Mouse (Mus musculus): ENCODE results near the gene Dennd1a. TPM values are rescaled to one million over a fixed set of nuclear protein-coding genes. Genes with fewer than 3 reads are reported as not detected.

Dennd1a gene
- polyA plus RNA-seq, 1 experiment from 2014 or later = 8.6 TPM

- no peaks in the 10 kb centered on the region for H3K9me3 ChIP-seq (replicated peaks; ENCODE audit: control insufficient read depth, low read length)
- no peaks in the 10 kb centered on the region for H3K27me3 ChIP-seq (ENCODE audit: control insufficient read depth, insufficient read depth, low read length)
- no peak overlapping the region for H3K27ac ChIP-seq (replicated peaks; ENCODE audit: low read depth, low read length)
- no peak for ATAC-seq (replicated peaks; ENCODE audit: insufficient number of reproducible peaks, low FRiP score, low TSS enrichment, low read depth)
- no peaks in the 10 kb centered on the region for H3K36me3 ChIP-seq (replicated peaks; ENCODE audit: control insufficient read depth, insufficient read depth, low read depth, low read length)
- no peak overlapping the region for H3K4me3 ChIP-seq (ENCODE audit: low read depth, low read length)
- H3K4me2 ChIP-seq (ENCODE audit: low read depth, low read length) = no peak overlapping the region
- H3K9ac ChIP-seq (replicated peaks; ENCODE audit: low read length) = no peak overlapping the region
- no peaks in the 10 kb centered on the region for H3K4me1 ChIP-seq (ENCODE audit: control insufficient read depth, insufficient read depth, low read length)
- DNase-seq (ENCODE audit: low spot score) = no peak
- WGBS = 63% methylated on average over 1 of the region's 1 CpGs
Measured at GRCm38 (mm10) chr2:38161484-38161883, 125.7 kb downstream of the Dennd1a start.

- H3K27ac ChIP-seq (replicated peaks; ENCODE audit: low read depth, low read length) = no peak overlapping the region
- H3K9ac ChIP-seq (replicated peaks; ENCODE audit: low read length) = no peak overlapping the region
- H3K4me3 ChIP-seq (ENCODE audit: low read depth, low read length) = no peak overlapping the region
- no peak for ATAC-seq (replicated peaks; ENCODE audit: insufficient number of reproducible peaks, low FRiP score, low TSS enrichment, low read depth)
- no peaks in the 10 kb centered on the region for H3K9me3 ChIP-seq (replicated peaks; ENCODE audit: control insufficient read depth, low read length)
- DNase-seq (ENCODE audit: low spot score) = no peak
- H3K4me1 ChIP-seq (ENCODE audit: control insufficient read depth, insufficient read depth, low read length) = no peaks in the 10 kb centered on the region
- no peak overlapping the region for H3K4me2 ChIP-seq (ENCODE audit: low read depth, low read length)
- H3K27me3 ChIP-seq (ENCODE audit: control insufficient read depth, insufficient read depth, low read length) = no peaks in the 10 kb centered on the region
- WGBS = 91% methylated on average over 1 of the region's 1 CpGs
- no peaks in the 10 kb centered on the region for H3K36me3 ChIP-seq (replicated peaks; ENCODE audit: control insufficient read depth, insufficient read depth, low read depth, low read length)
Measured at GRCm38 (mm10) chr2:38159736-38160135, 127.5 kb downstream of the Dennd1a start.

- no peak for ATAC-seq (replicated peaks; ENCODE audit: insufficient number of reproducible peaks, low FRiP score, low TSS enrichment, low read depth)
- H3K4me1 ChIP-seq (ENCODE audit: control insufficient read depth, insufficient read depth, low read length) = no peaks in the 10 kb centered on the region
- no peak overlapping the region for H3K4me3 ChIP-seq (ENCODE audit: low read depth, low read length)
- H3K36me3 ChIP-seq (replicated peaks; ENCODE audit: control insufficient read depth, insufficient read depth, low read depth, low read length) = no peaks in the 10 kb centered on the region
- H3K27me3 ChIP-seq (ENCODE audit: control insufficient read depth, insufficient read depth, low read length) = no peaks in the 10 kb centered on the region
- DNase-seq (ENCODE audit: low spot score) = no peak
- WGBS = 70% methylated on average over 1 of the region's 1 CpGs
- no peak overlapping the region for H3K4me2 ChIP-seq (ENCODE audit: low read depth, low read length)
- H3K27ac ChIP-seq (replicated peaks; ENCODE audit: low read depth, low read length) = no peak overlapping the region
- H3K9me3 ChIP-seq (replicated peaks; ENCODE audit: control insufficient read depth, low read length) = no peaks in the 10 kb centered on the region
- H3K9ac ChIP-seq (replicated peaks; ENCODE audit: low read length) = no peak overlapping the region
Measured at GRCm38 (mm10) chr2:38157002-38157401, 130.2 kb downstream of the Dennd1a start.

GRCm38 (mm10) chr2:38156001-38156400 is 131.2 kb downstream of the Dennd1a start:
- ATAC-seq (replicated peaks; ENCODE audit: insufficient number of reproducible peaks, low FRiP score, low TSS enrichment, low read depth) (no peak), DNase-seq (ENCODE audit: low spot score) (no peak)
- Histone ChIP-seq H3K4me1 (ENCODE audit: control insufficient read depth, insufficient read depth, low read length) (no peaks in the 10 kb centered on the region), H3K36me3 (replicated peaks; ENCODE audit: control insufficient read depth, insufficient read depth, low read depth, low read length) (no peaks in the 10 kb centered on the region), H3K27me3 (ENCODE audit: control insufficient read depth, insufficient read depth, low read length) (no peaks in the 10 kb centered on the region), H3K9ac (replicated peaks; ENCODE audit: low read length) (no peak overlapping the region), H3K4me2 (ENCODE audit: low read depth, low read length) (no peak overlapping the region), H3K9me3 (replicated peaks; ENCODE audit: control insufficient read depth, low read length) (no peaks in the 10 kb centered on the region), H3K27ac (replicated peaks; ENCODE audit: low read depth, low read length) (no peak overlapping the region), H3K4me3 (ENCODE audit: low read depth, low read length) (no peak overlapping the region)
- WGBS = 59% methylated on average over 2 of the region's 2 CpGs

GRCm38 (mm10) chr2:38144831-38145230 is 142.4 kb downstream of the Dennd1a start:
- DNase-seq (ENCODE audit: low spot score) (no peak), ATAC-seq (replicated peaks; ENCODE audit: insufficient number of reproducible peaks, low FRiP score, low TSS enrichment, low read depth) (no peak)
- Histone ChIP-seq H3K27ac (replicated peaks; ENCODE audit: low read depth, low read length) (no peak overlapping the region), H3K9me3 (replicated peaks; ENCODE audit: control insufficient read depth, low read length) (no peaks in the 10 kb centered on the region), H3K4me1 (ENCODE audit: control insufficient read depth, insufficient read depth, low read length) (no peaks in the 10 kb centered on the region), H3K36me3 (replicated peaks; ENCODE audit: control insufficient read depth, insufficient read depth, low read depth, low read length) (no peaks in the 10 kb centered on the region), H3K9ac (replicated peaks; ENCODE audit: low read length) (no peak overlapping the region), H3K27me3 (ENCODE audit: control insufficient read depth, insufficient read depth, low read length) (no peaks in the 10 kb centered on the region), H3K4me3 (ENCODE audit: low read depth, low read length) (no peak overlapping the region), H3K4me2 (ENCODE audit: low read depth, low read length) (no peak overlapping the region)

- H3K9ac ChIP-seq (replicated peaks; ENCODE audit: low read length) = no peak overlapping the region
- H3K27me3 ChIP-seq (ENCODE audit: control insufficient read depth, insufficient read depth, low read length) = no peaks in the 10 kb centered on the region
- H3K4me1 ChIP-seq (ENCODE audit: control insufficient read depth, insufficient read depth, low read length) = no peaks in the 10 kb centered on the region
- no peaks in the 10 kb centered on the region for H3K9me3 ChIP-seq (replicated peaks; ENCODE audit: control insufficient read depth, low read length)
- ATAC-seq (replicated peaks; ENCODE audit: insufficient number of reproducible peaks, low FRiP score, low TSS enrichment, low read depth) (no peak; the same call in 1 of the 2 replicates), DNase-seq (ENCODE audit: low spot score) (peak; percentile 38)
- no peak overlapping the region for H3K4me3 ChIP-seq (ENCODE audit: low read depth, low read length)
- no peak overlapping the region for H3K27ac ChIP-seq (replicated peaks; ENCODE audit: low read depth, low read length)
- H3K4me2 ChIP-seq (ENCODE audit: low read depth, low read length) = no peak overlapping the region
- H3K36me3 ChIP-seq (replicated peaks; ENCODE audit: control insufficient read depth, insufficient read depth, low read depth, low read length) = no peaks in the 10 kb centered on the region
- WGBS = 36% methylated on average over 8 of the region's 8 CpGs
Measured at GRCm38 (mm10) chr2:38144067-38144779, 143.0 kb downstream of the Dennd1a start.

GRCm38 (mm10) chr2:38142905-38143304 is 144.3 kb downstream of the Dennd1a start:
- Histone ChIP-seq H3K27ac (replicated peaks; ENCODE audit: low read depth, low read length) (no peak overlapping the region), H3K4me1 (ENCODE audit: control insufficient read depth, insufficient read depth, low read length) (no peaks in the 10 kb centered on the region), H3K4me2 (ENCODE audit: low read depth, low read length) (no peak overlapping the region), H3K9me3 (replicated peaks; ENCODE audit: control insufficient read depth, low read length) (no peaks in the 10 kb centered on the region), H3K27me3 (ENCODE audit: control insufficient read depth, insufficient read depth, low read length) (no peaks in the 10 kb centered on the region), H3K9ac (replicated peaks; ENCODE audit: low read length) (no peak overlapping the region), H3K36me3 (replicated peaks; ENCODE audit: control insufficient read depth, insufficient read depth, low read depth, low read length) (no peaks in the 10 kb centered on the region), H3K4me3 (ENCODE audit: low read depth, low read length) (no peak overlapping the region)
- DNase-seq (ENCODE audit: low spot score) (no peak), ATAC-seq (replicated peaks; ENCODE audit: insufficient number of reproducible peaks, low FRiP score, low TSS enrichment, low read depth) (no peak)
- 38% methylated on average over 5 of the region's 5 CpGs for WGBS

- H3K27ac ChIP-seq (replicated peaks; ENCODE audit: low read depth, low read length) = no peak overlapping the region
- H3K4me1 ChIP-seq (ENCODE audit: control insufficient read depth, insufficient read depth, low read length) = no peaks in the 10 kb centered on the region
- WGBS = 63% methylated on average over 2 of the region's 2 CpGs
- ATAC-seq (replicated peaks; ENCODE audit: insufficient number of reproducible peaks, low FRiP score, low TSS enrichment, low read depth) (no peak), DNase-seq (ENCODE audit: low spot score) (no peak)
- H3K27me3 ChIP-seq (ENCODE audit: control insufficient read depth, insufficient read depth, low read length) = no peaks in the 10 kb centered on the region
- no peak overlapping the region for H3K4me3 ChIP-seq (ENCODE audit: low read depth, low read length)
- H3K9ac ChIP-seq (replicated peaks; ENCODE audit: low read length) = no peak overlapping the region
- no peaks in the 10 kb centered on the region for H3K36me3 ChIP-seq (replicated peaks; ENCODE audit: control insufficient read depth, insufficient read depth, low read depth, low read length)
- no peak overlapping the region for H3K4me2 ChIP-seq (ENCODE audit: low read depth, low read length)
- no peaks in the 10 kb centered on the region for H3K9me3 ChIP-seq (replicated peaks; ENCODE audit: control insufficient read depth, low read length)
Measured at GRCm38 (mm10) chr2:38142210-38142609, 145.0 kb downstream of the Dennd1a start.

Data from embryonic facial prominence, embryonic 11.5 days (tissue).